Comparison of ENCODE assay signal across 8 mouse cellular contexts in genomic region chr2:30966826-30967225, GRCm38 (mm10). TPM values are rescaled to one million over a fixed set of nuclear protein-coding genes. Genes with fewer than 3 reads are reported as not detected.
DNase-seq lines count a peak whose midpoint lies in the region; ATAC-seq and TF ChIP-seq lines count a peak whose summit lies in the region.

No protein-coding gene starts in this region.

- no peak for DNase-seq in heart, postnatal 36 days
- DNase-seq in G1E (ENCODE audit: low spot score), result peak; percentile 26
- DNase-seq in cerebellum, adult 11-12 months, result no peak
- DNase-seq in layer of hippocampus, postnatal 25 days (ENCODE audit: extremely low spot score in 1 of 2, low spot score in 1 of 2), result no peak

- peaks cover 65% of the 10 kb centered on the region for H3K36me3 ChIP-seq in heart, embryonic 13.5 days
- peaks cover 65% of the 10 kb centered on the region for H3K36me3 ChIP-seq in G1E (replicated peaks)
- H3K36me3 ChIP-seq in heart, embryonic 16.5 days (ENCODE audit: control insufficient read depth, insufficient read depth), result peaks cover 24% of the 10 kb centered on the region
- H3K36me3 ChIP-seq in macrophage (ENCODE audit: inconsistent target), result peaks cover 31% of the 10 kb centered on the region

- no peak for ATAC-seq in heart, embryonic 13.5 days (ENCODE audit: extremely low read depth, insufficient number of reproducible peaks, low FRiP score, low TSS enrichment)
- ATAC-seq in G1E (ENCODE audit: extremely low read depth, insufficient number of reproducible peaks, low FRiP score, poor library complexity, severe bottlenecking), result no peak
- ATAC-seq in heart, embryonic 16.5 days (replicated peaks; ENCODE audit: extremely low read depth, insufficient read depth, low FRiP score), result no peak
- ATAC-seq in frontal cortex, adult (ENCODE audit: low TSS enrichment), result no peak

- H3K79me2 ChIP-seq in macrophage (ENCODE audit: inconsistent target), result peaks cover 53% of the 10 kb centered on the region

- 20% methylated on average over 16 of the region's 16 CpGs for WGBS in heart, embryonic 13.5 days
- 15% methylated on average over 16 of the region's 16 CpGs for WGBS in heart, embryonic 16.5 days
- WGBS in macrophage (ENCODE audit: missing documents), result 2% methylated on average over 16 of the region's 16 CpGs

- peak overlapping the region; percentile 100 for H3K4me3 ChIP-seq in heart, embryonic 13.5 days
- H3K4me3 ChIP-seq in G1E (ENCODE audit: low read depth, low read length) (peak overlapping the region; percentile 99), macrophage (ENCODE audit: inconsistent target) (peak overlapping the region; percentile 79)
- H3K4me3 ChIP-seq in heart, embryonic 16.5 days (ENCODE audit: low read length), result peak overlapping the region; percentile 88

- H3K9ac ChIP-seq in heart, embryonic 13.5 days, result peak overlapping the region; percentile 96
- peak overlapping the region; percentile 94 for H3K9ac ChIP-seq in heart, embryonic 16.5 days (ENCODE audit: low read length)

- intact Hi-C loops in heart, postnatal 36 days (cut with DNase I), result no loop called here

- no peaks in the 10 kb centered on the region for H3K27me3 ChIP-seq in heart, embryonic 13.5 days (replicated peaks)
- no peaks in the 10 kb centered on the region for H3K27me3 ChIP-seq in G1E (ENCODE audit: insufficient read depth, low read length)
- no peaks in the 10 kb centered on the region for H3K27me3 ChIP-seq in heart, embryonic 16.5 days (ENCODE audit: control insufficient read depth, insufficient read depth, low read length)

- H3K27ac ChIP-seq in heart, embryonic 13.5 days (replicated peaks), result 0 out of 2 replicates have a peak overlapping the region, but pooled peaks have one; percentile 78
- H3K27ac ChIP-seq in heart, embryonic 16.5 days (ENCODE audit: low read length), result no peak overlapping the region
- H3K27ac ChIP-seq in macrophage, result peak overlapping the region; percentile 50

- peaks cover 3% of the 10 kb centered on the region; the same call in 1 of the 2 replicates for H3K9me3 ChIP-seq in heart, embryonic 13.5 days
- no peaks in the 10 kb centered on the region for H3K9me3 ChIP-seq in G1E (replicated peaks)
- no peaks in the 10 kb centered on the region for H3K9me3 ChIP-seq in heart, embryonic 16.5 days (replicated peaks; ENCODE audit: control insufficient read depth, low read length)

- H3K4me1 ChIP-seq in heart, embryonic 13.5 days, result peaks cover 29% of the 10 kb centered on the region
- peaks cover 43% of the 10 kb centered on the region for H3K4me1 ChIP-seq in G1E (ENCODE audit: insufficient read depth, low read depth, low read length)
- H3K4me1 ChIP-seq in heart, embryonic 16.5 days (ENCODE audit: control insufficient read depth, insufficient read depth, low read length), result peaks cover 11% of the 10 kb centered on the region

- peak overlapping the region; percentile 99 for H3K4me2 ChIP-seq in heart, embryonic 13.5 days
- H3K4me2 ChIP-seq in heart, embryonic 16.5 days (ENCODE audit: low read depth, low read length), result peak overlapping the region; percentile 99

- no peak for TF ChIP-seq CTCF in G1E (IDR thresholded peaks at IDR 0.05; ENCODE audit: low read depth, low read length)

RNA-seq across cellular contexts. Expression of gene Tor1a, which starts 0.9 kb away (rescaled TPM):
- 54.9 and 55.1 TPM in 2 replicates for polyA plus RNA-seq in heart, embryonic 13.5 days (2015; fragmentation: Nextera tagmentation; extraction: Ambion mirVana)
- total RNA-seq in heart, postnatal 36 days (2021), result 10 to 100 TPM; 11.0 to 12.5 TPM
- total RNA-seq in G1E (2014; fragmentation: Nextera tagmentation), result 31.2 and 33.0 TPM in 2 replicates
- 45.2 and 47.0 TPM in 2 replicates for total RNA-seq in G1E (2017)
- 94.3 and 129 TPM in 2 replicates for polyA plus RNA-seq in G1E (2012)
- polyA plus RNA-seq in heart, embryonic 16.5 days (2015; fragmentation: Nextera tagmentation; extraction: Ambion mirVana), result 50.9 and 53.0 TPM in 2 replicates
- total RNA-seq in macrophage (2018; cell fraction: chromatin; rRNA removed), result 10 to 100 TPM; 21.9 to 72.0 (median 42.5) TPM
- total RNA-seq in macrophage (2018; cell fraction: cytosol; rRNA removed), result 10 to 100 TPM; 23.3 to 54.9 (median 39.8) TPM
- total RNA-seq in macrophage (2018; cell fraction: nucleus; rRNA removed), result 10 to 100 TPM; 21.4 to 66.4 (median 40.2) TPM
- 34.9 to 50.0 TPM (median 42.9 TPM) in 3 replicates for polyA plus RNA-seq in macrophage (2018)
- total RNA-seq in layer of hippocampus, postnatal 25 days (2021), result 10 to 100 TPM; 47.5 to 48.8 TPM

RNA-seq across cellular contexts. Expression of gene Tor1b, which starts 14.1 kb away (rescaled TPM):
- 23.3 and 24.3 TPM in 2 replicates for polyA plus RNA-seq in heart, embryonic 13.5 days (2015; fragmentation: Nextera tagmentation; extraction: Ambion mirVana)
- total RNA-seq in heart, postnatal 36 days (2021), result 10 to 100 TPM; 25.3 to 29.3 TPM
- total RNA-seq in G1E (2014; fragmentation: Nextera tagmentation) (16.5 and 25.6 TPM in 2 replicates), G1E (2017) (34.0 and 36.9 TPM in 2 replicates)
- polyA plus RNA-seq in G1E (2012) (12.4 and 12.5 TPM in 2 replicates), macrophage (2018) (10.8 to 29.9 TPM (median 25.4 TPM) in 3 replicates)
- polyA plus RNA-seq in heart, embryonic 16.5 days (2015; fragmentation: Nextera tagmentation; extraction: Ambion mirVana), result 22.8 and 26.3 TPM in 2 replicates
- 10 to 100 TPM; 15.1 to 39.8 (median 28.1) TPM for total RNA-seq in macrophage (2018; cell fraction: chromatin; rRNA removed)
- 10 to 100 TPM; 15.7 to 34.4 (median 24.2) TPM for total RNA-seq in macrophage (2018; cell fraction: cytosol; rRNA removed)
- total RNA-seq in macrophage (2018; cell fraction: nucleus; rRNA removed), result 10 to 100 TPM; 24.7 to 60.3 (median 38.2) TPM
- 10 to 100 TPM; 37.4 to 39.6 TPM for total RNA-seq in layer of hippocampus, postnatal 25 days (2021)

RNA-seq across cellular contexts. Expression of gene BC005624, which starts 15.2 kb away (rescaled TPM):
- polyA plus RNA-seq in heart, embryonic 13.5 days (2015; fragmentation: Nextera tagmentation; extraction: Ambion mirVana), result 32.8 and 36.9 TPM in 2 replicates
- total RNA-seq in heart, postnatal 36 days (2021), result 10 to 100 TPM; 19.6 to 22.5 TPM
- 28.6 and 37.8 TPM in 2 replicates for total RNA-seq in G1E (2014; fragmentation: Nextera tagmentation)
- total RNA-seq in G1E (2017), result 69.3 and 82.1 TPM in 2 replicates
- 17.6 and 30.9 TPM in 2 replicates for polyA plus RNA-seq in G1E (2012)
- polyA plus RNA-seq in heart, embryonic 16.5 days (2015; fragmentation: Nextera tagmentation; extraction: Ambion mirVana), result 38.1 and 42.5 TPM in 2 replicates
- 100 to 1,000 TPM in 13 of 26 experiments, 10 to 100 TPM in 13; 50.0 to 129 (median 100.0) TPM for total RNA-seq in macrophage (2018; cell fraction: chromatin; rRNA removed)
- 10 to 100 TPM; 39.3 to 60.5 (median 47.8) TPM for total RNA-seq in macrophage (2018; cell fraction: cytosol; rRNA removed)
- 10 to 100 TPM; 41.7 to 86.9 (median 58.1) TPM for total RNA-seq in macrophage (2018; cell fraction: nucleus; rRNA removed)
- polyA plus RNA-seq in macrophage (2018), result 50.3 to 111 TPM (median 71.9 TPM) in 3 replicates
- 10 to 100 TPM; 60.0 to 61.7 TPM for total RNA-seq in layer of hippocampus, postnatal 25 days (2021)

RNA-seq across cellular contexts. Expression of gene Usp20, which starts 15.3 kb away (rescaled TPM):
- polyA plus RNA-seq in heart, embryonic 13.5 days (2015; fragmentation: Nextera tagmentation; extraction: Ambion mirVana), result 33.0 and 39.3 TPM in 2 replicates
- total RNA-seq in heart, postnatal 36 days (2021), result 10 to 100 TPM; 50.6 to 53.1 TPM
- total RNA-seq in G1E (2014; fragmentation: Nextera tagmentation) (11.8 and 16.6 TPM in 2 replicates), G1E (2017) (7.0 and 8.2 TPM in 2 replicates)
- polyA plus RNA-seq in G1E (2012) (7.0 and 9.4 TPM in 2 replicates), macrophage (2018) (2.9 to 4.6 TPM (median 3.1 TPM) in 3 replicates)
- 41.7 and 49.3 TPM in 2 replicates for polyA plus RNA-seq in heart, embryonic 16.5 days (2015; fragmentation: Nextera tagmentation; extraction: Ambion mirVana)
- total RNA-seq in macrophage (2018; cell fraction: chromatin; rRNA removed), result 10 to 100 TPM in 19 of 26 experiments, 1 to 10 TPM in 7; 3.5 to 47.7 (median 21.2) TPM
- 1 to 10 TPM; 2.4 to 6.9 (median 4.7) TPM for total RNA-seq in macrophage (2018; cell fraction: cytosol; rRNA removed)
- total RNA-seq in macrophage (2018; cell fraction: nucleus; rRNA removed), result 10 to 100 TPM in 13 of 26 experiments, 1 to 10 TPM in 13; 2.6 to 22.3 (median 10.0) TPM
- total RNA-seq in layer of hippocampus, postnatal 25 days (2021), result 10 to 100 TPM; 82.8 to 89.9 TPM

RNA-seq across cellular contexts. Expression of gene Ptges, which starts 37.2 kb away (rescaled TPM):
- polyA plus RNA-seq in heart, embryonic 13.5 days (2015; fragmentation: Nextera tagmentation; extraction: Ambion mirVana), result 2.3 and 5.0 TPM in 2 replicates
- 1 to 10 TPM; 1.7 to 1.9 TPM for total RNA-seq in heart, postnatal 36 days (2021)
- total RNA-seq in G1E (2014; fragmentation: Nextera tagmentation) (not detected in 2 replicates), G1E (2017) (0.11 and 0.12 TPM in 2 replicates)
- polyA plus RNA-seq in G1E (2012) (not detected in 2 replicates), macrophage (2018) (0.59 to 0.80 TPM (median 0.68 TPM) in 3 replicates)
- 1.8 and 2.8 TPM in 2 replicates for polyA plus RNA-seq in heart, embryonic 16.5 days (2015; fragmentation: Nextera tagmentation; extraction: Ambion mirVana)
- 10 to 100 TPM in 10 of 26 experiments, 1 to 10 TPM in 16; 2.3 to 35.4 (median 8.3) TPM for total RNA-seq in macrophage (2018; cell fraction: chromatin; rRNA removed)
- total RNA-seq in macrophage (2018; cell fraction: cytosol; rRNA removed), result 10 to 100 TPM in 12 of 26 experiments, 1 to 10 TPM in 4, under 1 TPM in 10; 0.28 to 26.3 (median 7.3) TPM
- 10 to 100 TPM in 13 of 26 experiments, 1 to 10 TPM in 13; 1.6 to 58.0 (median 10.4) TPM for total RNA-seq in macrophage (2018; cell fraction: nucleus; rRNA removed)
- total RNA-seq in layer of hippocampus, postnatal 25 days (2021), result 1 to 10 TPM; 2.7 to 4.2 TPM
